Mouse (Mus musculus): ENCODE measurements around the gene Narfl. TPM values are rescaled to one million over a fixed set of nuclear protein-coding genes. Genes with fewer than 3 reads are reported as not detected.

Narfl gene
- polyA plus RNA-seq, 1 experiment from 2014 or later, result 27.1 TPM

DNA sequence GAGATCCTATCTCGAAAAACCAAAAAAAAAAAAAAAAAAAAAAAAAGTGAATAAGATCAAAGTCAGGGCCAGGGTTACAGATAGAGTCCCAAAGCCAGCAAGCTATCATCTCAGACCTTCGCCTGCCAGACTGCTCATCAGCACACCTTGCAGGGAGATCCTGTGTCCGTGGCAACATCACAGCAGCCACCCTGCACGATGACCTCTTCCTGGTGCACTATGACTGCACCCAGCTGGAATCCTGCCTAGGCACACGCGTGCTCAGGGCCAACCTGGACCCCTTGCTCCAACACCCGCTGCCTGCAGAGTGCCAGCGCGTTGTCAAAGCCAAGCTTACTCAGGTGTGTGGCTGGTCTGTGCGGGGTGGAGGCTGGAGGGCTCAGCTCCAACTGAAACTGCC, 29.3 kb upstream of the Narfl start:
- H3K4me2 ChIP-seq, result no peak overlapping the region
- no peak for ATAC-seq (ENCODE audit: extremely low read depth, insufficient number of reproducible peaks, low FRiP score, low TSS enrichment)
- H3K27ac ChIP-seq (replicated peaks), result no peak overlapping the region
- no peak overlapping the region for H3K4me3 ChIP-seq
- no peaks in the 10 kb centered on the region for H3K9me3 ChIP-seq
- H3K9ac ChIP-seq, result no peak overlapping the region
- WGBS, result 73% methylated on average over 10 of the region's 10 CpGs
- no peaks in the 10 kb centered on the region for H3K4me1 ChIP-seq
- no peaks in the 10 kb centered on the region for H3K36me3 ChIP-seq
- H3K27me3 ChIP-seq (replicated peaks), result peaks cover 29% of the 10 kb centered on the region

DNA sequence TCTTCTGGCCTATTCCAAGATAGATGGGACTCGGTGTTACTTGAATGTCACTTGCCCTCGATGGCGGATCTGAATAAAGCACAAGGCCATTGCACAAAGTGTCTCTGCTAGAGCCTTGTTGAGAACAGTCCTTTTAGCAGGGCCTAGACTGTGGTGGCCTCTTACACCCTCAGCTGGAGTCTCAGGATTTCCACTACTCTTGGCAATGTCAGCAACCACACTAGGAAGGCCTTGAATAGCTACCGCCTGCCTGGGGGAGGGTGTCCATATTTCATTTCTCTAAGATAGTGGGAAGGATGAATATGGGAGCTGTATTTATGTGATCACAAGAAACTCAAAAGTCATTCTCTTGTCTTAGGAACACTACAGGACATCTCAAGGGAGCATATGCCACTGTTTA, 25.3 kb upstream of the Narfl start:
- H3K4me3 ChIP-seq, result no peak overlapping the region
- H3K27ac ChIP-seq (replicated peaks), result no peak overlapping the region
- H3K9ac ChIP-seq, result no peak overlapping the region
- H3K9me3 ChIP-seq, result no peaks in the 10 kb centered on the region
- H3K27me3 ChIP-seq (replicated peaks), result peaks cover 11% of the 10 kb centered on the region
- no peak overlapping the region for H3K4me2 ChIP-seq
- ATAC-seq (ENCODE audit: extremely low read depth, insufficient number of reproducible peaks, low FRiP score, low TSS enrichment), result no peak
- no peaks in the 10 kb centered on the region for H3K36me3 ChIP-seq
- peaks cover 9% of the 10 kb centered on the region for H3K4me1 ChIP-seq
- WGBS, result 86% methylated on average over 4 of the region's 4 CpGs

- Histone ChIP-seq H3K27ac (replicated peaks) (no peak overlapping the region), H3K4me1 (peaks cover 9% of the 10 kb centered on the region), H3K36me3 (no peaks in the 10 kb centered on the region), H3K27me3 (replicated peaks) (peaks cover 8% of the 10 kb centered on the region), H3K9me3 (no peaks in the 10 kb centered on the region), H3K4me3 (no peak overlapping the region), H3K4me2 (no peak overlapping the region), H3K9ac (no peak overlapping the region)
- no peak for ATAC-seq (ENCODE audit: extremely low read depth, insufficient number of reproducible peaks, low FRiP score, low TSS enrichment)
- WGBS, result 70% methylated on average over 6 of the region's 6 CpGs
Observed at GRCm38 (mm10) chr17:25749314-25749713, 24.3 kb upstream of the Narfl start.

GRCm38 (mm10) chr17:25751446-25751845, 22.1 kb upstream of the Narfl start:
- 13% methylated on average over 5 of the region's 5 CpGs for WGBS
- H3K4me2 ChIP-seq, result no peak overlapping the region
- ATAC-seq (ENCODE audit: extremely low read depth, insufficient number of reproducible peaks, low FRiP score, low TSS enrichment), result no peak

DNA sequence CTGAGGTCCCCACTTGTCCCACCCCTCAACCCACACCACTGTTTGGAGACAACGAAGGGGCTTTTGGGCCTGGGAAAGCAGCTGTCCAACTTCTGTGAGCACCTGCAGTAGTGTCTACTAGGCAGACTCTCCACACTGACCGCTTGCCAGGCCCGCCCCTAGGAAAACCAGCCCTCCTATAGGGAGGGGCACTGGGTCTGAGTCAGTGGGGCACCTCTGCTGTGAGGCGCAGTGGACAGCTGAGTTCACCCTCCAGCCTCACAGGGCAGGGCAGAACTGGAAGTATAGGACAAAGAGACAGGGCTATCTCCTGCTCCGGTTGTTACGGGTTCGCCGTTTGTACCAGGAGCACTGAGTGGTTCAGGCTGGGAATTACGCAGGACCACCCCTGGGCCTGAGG, 19.3 kb upstream of the Narfl start, which contains the start of gene Msln:
Gene Msln (minus strand): TSS at position 138 of the 400 bp plus-strand sequence.
- Histone ChIP-seq H3K4me2 (no peak within 1 kb of the TSS), H3K9me3 (no peaks in the 10 kb centered on the region), H3K27me3 (replicated peaks) (peaks cover 18% of the 10 kb centered on the region; the same call in 1 of the 2 replicates), H3K9ac (peak within 1 kb of the TSS; percentile 2; the same call in 1 of the 2 replicates), H3K27ac (replicated peaks) (no peak within 1 kb of the TSS), H3K36me3 (no peaks in the 10 kb centered on the region), H3K4me1 (peaks cover 24% of the 10 kb centered on the region), H3K4me3 (no peak within 1 kb of the TSS)
- ATAC-seq (ENCODE audit: extremely low read depth, insufficient number of reproducible peaks, low FRiP score, low TSS enrichment), result no peak
- 73% methylated on average over 9 of the region's 9 CpGs for WGBS

More at GRCm38 (mm10) chr17:25751446-25751845, 22.1 kb upstream of the Narfl start:
- H3K36me3 ChIP-seq, result no peaks in the 10 kb centered on the region
- no peaks in the 10 kb centered on the region for H3K9me3 ChIP-seq
- peaks cover 20% of the 10 kb centered on the region for H3K4me1 ChIP-seq
- no peak overlapping the region for H3K27ac ChIP-seq (replicated peaks)
- peak overlapping the region; percentile 28; the same call in 1 of the 2 replicates for H3K9ac ChIP-seq
- H3K4me3 ChIP-seq, result no peak overlapping the region
- peaks cover 3% of the 10 kb centered on the region; the same call in 1 of the 2 replicates for H3K27me3 ChIP-seq (replicated peaks)

DNA sequence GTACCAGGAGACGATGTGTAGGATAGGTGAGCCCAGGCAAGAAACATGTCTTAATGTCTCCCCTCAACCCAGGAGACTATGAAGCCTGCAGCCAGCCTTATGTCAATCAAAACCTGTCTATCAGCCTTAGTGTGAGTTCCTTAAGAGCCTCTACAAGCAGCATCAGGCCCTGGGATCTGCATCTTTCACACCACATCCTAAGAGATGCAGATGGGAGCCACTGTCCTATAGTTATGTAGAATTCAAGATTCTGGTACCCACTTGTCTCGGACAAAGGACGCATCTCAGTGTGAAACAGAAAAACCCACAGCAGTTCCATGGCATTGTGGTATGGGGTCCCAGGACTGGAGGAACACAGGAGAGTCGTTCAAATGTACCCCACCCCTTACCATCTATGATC, 18.5 kb upstream of the Narfl start:
- Histone ChIP-seq H3K4me2 (no peak overlapping the region), H3K27ac (replicated peaks) (no peak overlapping the region), H3K9ac (no peak overlapping the region), H3K4me1 (peaks cover 24% of the 10 kb centered on the region), H3K36me3 (no peaks in the 10 kb centered on the region), H3K9me3 (no peaks in the 10 kb centered on the region), H3K27me3 (replicated peaks) (peaks cover 26% of the 10 kb centered on the region; the same call in 1 of the 2 replicates), H3K4me3 (no peak overlapping the region)
- no peak for ATAC-seq (ENCODE audit: extremely low read depth, insufficient number of reproducible peaks, low FRiP score, low TSS enrichment)
- 80% methylated on average over 4 of the region's 4 CpGs for WGBS

DNA sequence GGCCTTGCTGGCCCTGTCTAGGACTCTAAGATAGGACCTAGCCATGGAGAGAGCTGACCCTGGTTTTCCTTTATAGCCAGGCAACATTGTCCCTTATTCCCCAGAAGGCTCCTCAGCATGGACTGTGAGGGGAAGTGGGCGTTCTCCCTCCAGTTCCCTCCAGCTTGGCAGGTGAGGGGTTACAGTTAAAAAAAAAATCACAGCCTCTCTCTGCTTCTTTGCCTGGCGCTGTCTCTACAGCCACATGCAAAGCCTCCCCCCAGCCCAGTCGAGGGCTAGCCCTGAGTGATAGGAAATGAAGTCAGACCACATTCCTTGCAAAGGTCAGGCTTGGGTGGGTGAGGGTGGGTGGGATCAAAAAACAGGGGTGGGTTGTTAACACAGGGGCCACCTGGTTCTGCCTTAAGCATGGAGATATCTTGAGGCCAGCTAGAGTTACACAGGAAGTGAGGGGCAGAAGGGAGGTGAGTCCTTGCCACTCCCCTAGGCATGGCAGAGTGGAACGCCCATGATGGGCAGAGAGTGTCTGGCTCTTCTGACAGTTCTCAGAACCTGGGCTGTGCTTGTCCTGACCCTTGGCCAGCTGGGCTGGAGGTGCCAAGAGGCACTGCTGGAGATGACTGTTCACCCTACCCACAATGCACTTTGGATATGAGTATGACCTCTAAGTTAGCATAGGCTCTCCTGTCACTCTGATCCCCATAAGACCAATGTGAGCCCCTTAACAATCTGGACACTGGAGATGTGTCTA, 17.8 kb upstream of the Narfl start:
- WGBS, result 24% methylated on average over 4 of the region's 4 CpGs
- Histone ChIP-seq H3K9ac (no peak overlapping the region), H3K9me3 (no peaks in the 10 kb centered on the region), H3K4me2 (no peak overlapping the region), H3K4me1 (peaks cover 24% of the 10 kb centered on the region), H3K27me3 (replicated peaks) (peaks cover 28% of the 10 kb centered on the region; the same call in 1 of the 2 replicates), H3K4me3 (no peak overlapping the region), H3K27ac (replicated peaks) (peak overlapping the region; percentile 51), H3K36me3 (no peaks in the 10 kb centered on the region)
- ATAC-seq (ENCODE audit: extremely low read depth, insufficient number of reproducible peaks, low FRiP score, low TSS enrichment), result no peak

GRCm38 (mm10) chr17:25756378-25757242, 17.0 kb upstream of the Narfl start:
- Histone ChIP-seq H3K27ac (replicated peaks) (peak overlapping the region; percentile 51), H3K36me3 (no peaks in the 10 kb centered on the region), H3K9me3 (no peaks in the 10 kb centered on the region), H3K27me3 (replicated peaks) (peaks cover 28% of the 10 kb centered on the region; the same call in 1 of the 2 replicates), H3K4me2 (no peak overlapping the region), H3K4me3 (no peak overlapping the region), H3K9ac (no peak overlapping the region), H3K4me1 (peaks cover 17% of the 10 kb centered on the region)
- no peak for ATAC-seq (ENCODE audit: extremely low read depth, insufficient number of reproducible peaks, low FRiP score, low TSS enrichment)
- WGBS, result 57% methylated on average over 9 of the region's 9 CpGs

- no peak overlapping the region for H3K4me2 ChIP-seq
- 56% methylated on average over 3 of the region's 3 CpGs for WGBS
- H3K4me3 ChIP-seq, result no peak overlapping the region
- peaks cover 15% of the 10 kb centered on the region for H3K4me1 ChIP-seq
- ATAC-seq (ENCODE audit: extremely low read depth, insufficient number of reproducible peaks, low FRiP score, low TSS enrichment), result no peak
- no peak overlapping the region for H3K9ac ChIP-seq
- no peaks in the 10 kb centered on the region for H3K9me3 ChIP-seq
- H3K27me3 ChIP-seq (replicated peaks), result peaks cover 28% of the 10 kb centered on the region; the same call in 1 of the 2 replicates
- H3K36me3 ChIP-seq, result no peaks in the 10 kb centered on the region
- peak overlapping the region; percentile 32; the same call in 1 of the 2 replicates for H3K27ac ChIP-seq (replicated peaks)
Observed at GRCm38 (mm10) chr17:25757691-25758090, 15.9 kb upstream of the Narfl start.

- no peak overlapping the region for H3K9ac ChIP-seq
- H3K4me2 ChIP-seq, result no peak overlapping the region
- peaks cover 15% of the 10 kb centered on the region for H3K4me1 ChIP-seq
- no peak overlapping the region for H3K4me3 ChIP-seq
- H3K9me3 ChIP-seq, result no peaks in the 10 kb centered on the region
- no peak for ATAC-seq (ENCODE audit: extremely low read depth, insufficient number of reproducible peaks, low FRiP score, low TSS enrichment)
- no peak overlapping the region for H3K27ac ChIP-seq (replicated peaks)
- 64% methylated on average over 8 of the region's 8 CpGs for WGBS
- no peaks in the 10 kb centered on the region for H3K36me3 ChIP-seq
- H3K27me3 ChIP-seq (replicated peaks), result peaks cover 24% of the 10 kb centered on the region; the same call in 1 of the 2 replicates
Observed at GRCm38 (mm10) chr17:25760148-25760547, 13.4 kb upstream of the Narfl start.

DNA sequence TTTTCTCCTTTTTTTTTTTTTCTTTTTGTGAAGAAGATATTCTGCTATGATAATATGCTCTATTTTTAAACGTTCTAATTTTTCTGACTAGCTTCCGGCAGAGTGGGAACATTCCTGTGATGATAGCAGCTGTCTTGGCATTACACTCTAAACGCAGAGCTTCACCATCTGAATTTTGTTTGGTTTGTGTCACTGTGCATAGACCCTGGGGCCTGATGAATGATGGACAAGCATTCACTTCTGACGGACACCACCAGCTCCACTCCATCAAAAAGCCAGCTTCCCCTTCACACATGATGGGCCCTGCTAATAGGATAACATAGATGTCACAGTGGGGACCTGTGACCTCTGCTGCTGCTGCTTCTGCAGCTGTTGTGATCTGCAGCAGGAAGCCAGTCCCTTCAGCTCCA, 12.0 kb upstream of the Narfl start:
- 24% methylated on average over 4 of the region's 4 CpGs for WGBS
- H3K4me2 ChIP-seq, result no peak overlapping the region
- no peaks in the 10 kb centered on the region for H3K9me3 ChIP-seq
- no peak overlapping the region for H3K4me3 ChIP-seq
- no peak overlapping the region; the same call in 1 of the 2 replicates for H3K9ac ChIP-seq
- no peak for ATAC-seq (ENCODE audit: extremely low read depth, insufficient number of reproducible peaks, low FRiP score, low TSS enrichment)
- peaks cover 29% of the 10 kb centered on the region; the same call in 1 of the 2 replicates for H3K27me3 ChIP-seq (replicated peaks)
- 0 out of 2 replicates have a peak, but pooled peaks cover 2% of the 10 kb centered on the region for H3K4me1 ChIP-seq
- no peak overlapping the region for H3K27ac ChIP-seq (replicated peaks)
- no peaks in the 10 kb centered on the region for H3K36me3 ChIP-seq
